ENCODE assay signal across 19 mouse cellular contexts in the genomic region with DNA sequence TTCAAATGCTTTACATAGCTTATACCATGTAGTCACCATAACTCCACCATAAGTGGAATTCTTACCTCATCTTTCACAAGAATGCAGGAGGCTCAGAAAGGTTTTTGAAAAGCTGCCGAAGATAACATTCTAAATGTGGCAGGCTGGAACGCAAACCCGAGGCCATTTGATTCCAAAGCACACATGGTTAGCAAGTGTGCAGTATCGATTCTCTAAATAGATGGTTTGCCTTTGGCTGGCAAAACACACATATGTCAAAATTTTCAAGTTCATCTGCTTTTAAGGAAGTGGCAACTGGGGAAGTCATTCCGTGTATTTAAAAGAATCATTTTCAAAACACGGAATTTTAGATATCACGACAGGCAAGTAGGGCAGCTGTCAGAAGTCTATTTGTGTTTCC.
DNase-seq lines count a peak whose midpoint lies in the region; ATAC-seq and TF ChIP-seq lines count a peak whose summit lies in the region.
"Had no signal": no experiment of that assay in that cellular context is flagged by ENCODE, and none has a peak within 500 bp of the region (broad histone marks: within the 10 kb centered on the region; RNA-seq: fewer than 3 reads in every experiment).

No protein-coding gene starts in this region.

- no peak for TF ChIP-seq CTCF in intestine, postnatal 0 days (IDR thresholded peaks at IDR 0.05; ENCODE audit: low read depth)

- no peaks in the 10 kb centered on the region for H3K4me1 ChIP-seq in intestine, postnatal 0 days (replicated peaks; ENCODE audit: control insufficient read depth, insufficient read depth, low read length)
- H3K4me1 ChIP-seq: kidney, embryonic 15.5 days; limb, embryonic 10.5 days; neural tube, embryonic 15.5 days had no signal

- ATAC-seq in intestine, postnatal 0 days, result no peak
- ATAC-seq: liver, postnatal 0 days had no signal

- WGBS in intestine, postnatal 0 days, result 88% methylated on average over 7 of the region's 7 CpGs

- H3K27ac ChIP-seq in intestine, postnatal 0 days (ENCODE audit: low read depth, low read length), result no peak overlapping the region
- H3K27ac ChIP-seq: hindbrain, embryonic 14.5 days; kidney, embryonic 15.5 days; limb, embryonic 10.5 days; neural tube, embryonic 15.5 days had no signal

- intact Hi-C loops in left cerebral cortex, postnatal 4 days (cut with DNase I), result no loop called here

- no peak overlapping the region for H3K9ac ChIP-seq in intestine, postnatal 0 days (ENCODE audit: low read depth, low read length)
- H3K9ac ChIP-seq: hindbrain, embryonic 14.5 days; kidney, embryonic 15.5 days; liver, postnatal 0 days; neural tube, embryonic 15.5 days had no signal

- H3K36me3 ChIP-seq in intestine, postnatal 0 days (ENCODE audit: control insufficient read depth, insufficient read depth), result no peaks in the 10 kb centered on the region
- H3K36me3 ChIP-seq: kidney, embryonic 15.5 days; limb, embryonic 10.5 days; neural tube, embryonic 15.5 days had no signal

- peak; percentile 11 to 59 for DNase-seq in left cerebral cortex, adult 9 months (ENCODE audit: low spot score in 2 of 2)
- DNase-seq in left cerebral cortex, postnatal 4 days, result no peak
- DNase-seq in frontal cortex, postnatal 36 days (ENCODE audit: low spot score in 2 of 2), result peak; percentile 17 to 72
- peak; percentile 27 for DNase-seq in right cerebral cortex, adult 18-20 months
- DNase-seq in lung, postnatal 14 days, result no peak
- DNase-seq in cerebellum, postnatal 4 days (ENCODE audit: low spot score in 2 of 2), result no peak
- DNase-seq: cerebellum, postnatal 10 days; heart, postnatal 10 days; liver, postnatal 0 days; lung, postnatal 10 days; midbrain, embryonic 14.5 days; thymus, postnatal 36 days had no signal

- H3K27me3 ChIP-seq in intestine, postnatal 0 days (replicated peaks; ENCODE audit: control insufficient read depth, insufficient read depth, low read length), result no peaks in the 10 kb centered on the region
- H3K27me3 ChIP-seq: kidney, embryonic 15.5 days; neural tube, embryonic 15.5 days had no signal

- no peaks in the 10 kb centered on the region for H3K9me3 ChIP-seq in intestine, postnatal 0 days (ENCODE audit: control insufficient read depth)
- H3K9me3 ChIP-seq: kidney, embryonic 15.5 days; limb, embryonic 10.5 days; neural tube, embryonic 15.5 days had no signal

- H3K4me3 ChIP-seq in intestine, postnatal 0 days (ENCODE audit: low read depth, low read length), result no peak overlapping the region
- H3K4me3 ChIP-seq: kidney, embryonic 15.5 days; limb, embryonic 10.5 days; myocyte; neural tube, embryonic 15.5 days had no signal

- H3K4me2 ChIP-seq in intestine, postnatal 0 days (replicated peaks; ENCODE audit: low read depth), result no peak overlapping the region
- H3K4me2 ChIP-seq: heart, embryonic 11.5 days; hindbrain, embryonic 14.5 days; kidney, embryonic 15.5 days; neural tube, embryonic 15.5 days had no signal

Comparison
In these comparisons a context has a peak if more than half of its experiments do, and no peak if none do; other contexts are left out.
1. DNase-seq: peak in left cerebral cortex, adult 9 months (2 of 2), frontal cortex, postnatal 36 days (2 of 2) and right cerebral cortex, adult 18-20 months (single experiment); none in left cerebral cortex, postnatal 4 days (single experiment), lung, postnatal 14 days (single experiment) and cerebellum, postnatal 4 days (0 of 2).